Mouse (Mus musculus) kidney, embryonic 14.5 days (tissue): Measurements from ENCODE around the gene Adgrl3. TPM values are rescaled to one million over a fixed set of nuclear protein-coding genes. Genes with fewer than 3 reads are reported as not detected.
A peak's percentile ranks its signal among the peaks of the same experiment; 100 is the strongest.

Source experiments
- ATAC-seq: fragments of 200-750 bp; cut with Nextera tagmentation; 2 replicates; pipeline ENCODE4 v1.8.0; 2017; ENCODE audit warnings: moderate number of reproducible peaks, mild to moderate bottlenecking, moderate TSS enrichment, moderate library complexity; ENCODE audit not compliant: low FRiP score, low TSS enrichment
- H3K27ac ChIP-seq: fragments of 300-500 bp; sonication (generic); 2 replicates; pipeline ENCODE4 v1.5.1; 2014; ENCODE audit warnings: low read depth, mild to moderate bottlenecking, low read length, moderate library complexity, mixed read lengths
- H3K27me3 ChIP-seq: fragments of 300-500 bp; sonication (generic); 2 replicates; pipeline ENCODE4 v1.6.1; 2014; ENCODE audit warnings: mild to moderate bottlenecking, low read length; ENCODE audit not compliant: control insufficient read depth, insufficient read depth
- H3K36me3 ChIP-seq: fragments of 300-500 bp; sonication (generic); 2 replicates; pipeline ENCODE4 v1.6.1; 2014; ENCODE audit warnings: low read length, mixed read lengths; ENCODE audit not compliant: control insufficient read depth, insufficient read depth
- H3K4me1 ChIP-seq: fragments of 300-500 bp; sonication (generic); 2 replicates; pipeline ENCODE4 v1.6.1; 2014; ENCODE audit warnings: low read length, mixed read lengths; ENCODE audit not compliant: control insufficient read depth, insufficient read depth
- H3K4me2 ChIP-seq: fragments of 300-500 bp; sonication (generic); replicated peaks from 2 replicates; pipeline ENCODE4 v1.6.1; 2014; ENCODE audit warnings: low read depth, mild to moderate bottlenecking, low read length
- H3K4me3 ChIP-seq: fragments of 300-500 bp; sonication (generic); 2 replicates; pipeline ENCODE4 v1.5.1; 2014; ENCODE audit warnings: mild to moderate bottlenecking, low read length
- H3K9ac ChIP-seq: fragments of 300-500 bp; sonication (generic); 2 replicates; pipeline ENCODE4 v1.6.1; 2014; ENCODE audit warnings: low read depth, mild to moderate bottlenecking, low read length, moderate library complexity
- H3K9me3 ChIP-seq: fragments of 300-500 bp; sonication (generic); 2 replicates; pipeline ENCODE4 v1.6.1; 2016; ENCODE audit warnings: low read length; ENCODE audit not compliant: control insufficient read depth
- WGBS: fragments of 180-500 bp; shearing (Covaris S2); extraction: QIAGEN DNeasy Blood & Tissue Kit; methylation state at CpG from one replicate; pipeline ENCODE4 v1.1.7; 2014; 5-methylcytosine and 5-hydroxymethylcytosine counted together
- polyA plus RNA-seq: library from polyadenylated mRNA; unstranded; fragments of >200 nt; fragmentation: Nextera tagmentation; extraction: Ambion mirVana; gene quantifications from 2 replicates; pipeline ENCODE4 v1.2.1, GENCODE M21; 2014

Adgrl3 gene
- polyA plus RNA-seq, 1 experiment from 2014 or later = 28.2 TPM

DNA sequence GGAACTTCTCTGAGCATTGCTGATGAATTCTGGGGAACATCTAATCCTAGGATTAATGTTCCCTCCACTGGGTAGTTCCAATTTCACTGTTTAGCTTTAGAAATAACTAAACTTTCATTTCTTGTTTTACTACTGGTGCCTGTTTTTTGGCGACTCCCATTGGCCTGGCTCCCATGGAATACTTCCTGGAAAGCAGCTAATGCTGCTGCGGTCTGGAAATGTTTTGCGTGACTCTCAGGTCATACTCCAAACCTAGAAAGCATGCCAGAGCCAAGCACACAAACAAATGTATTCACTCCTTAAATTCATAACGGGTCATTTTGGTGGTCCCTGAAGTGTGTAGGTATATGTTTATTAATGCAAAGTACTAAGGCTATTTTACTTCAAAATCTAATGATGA is 666.9 kb downstream of the Adgrl3 start:
- no peak for ATAC-seq
- Histone ChIP-seq H3K4me3 (no peak overlapping the region), H3K9ac (no peak overlapping the region), H3K4me2 (no peak overlapping the region), H3K4me1 (no peaks in the 10 kb centered on the region), H3K27me3 (no peaks in the 10 kb centered on the region), H3K9me3 (no peaks in the 10 kb centered on the region), H3K27ac (no peak overlapping the region), H3K36me3 (no peaks in the 10 kb centered on the region)
- 80% methylated on average over 4 of the region's 4 CpGs for WGBS

DNA sequence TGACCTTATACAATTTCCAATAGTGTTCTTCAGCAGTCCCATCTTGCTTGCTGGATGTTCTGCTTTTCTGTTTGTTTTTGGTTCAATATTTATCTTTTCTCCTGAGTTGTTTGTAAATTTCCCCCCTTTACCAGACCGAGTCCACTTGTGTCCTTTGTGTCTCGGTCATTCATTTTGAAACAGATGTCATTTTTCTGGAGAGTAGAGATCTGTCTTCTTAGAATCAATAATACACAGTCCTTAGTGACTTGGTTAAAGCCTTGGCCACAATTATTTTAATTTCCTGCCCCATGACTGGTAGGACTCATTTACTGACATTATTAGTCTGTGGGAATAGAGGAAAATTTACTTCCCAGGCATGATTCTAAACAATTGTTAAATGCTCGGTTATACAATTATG is 709.7 kb downstream of the Adgrl3 start:
- no peak overlapping the region for H3K4me2 ChIP-seq
- no peak overlapping the region for H3K4me3 ChIP-seq
- H3K27ac ChIP-seq = no peak overlapping the region
- 82% methylated on average over 3 of the region's 3 CpGs for WGBS
- H3K9ac ChIP-seq = no peak overlapping the region
- H3K27me3 ChIP-seq = no peaks in the 10 kb centered on the region
- no peak for ATAC-seq
- H3K36me3 ChIP-seq = no peaks in the 10 kb centered on the region
- no peaks in the 10 kb centered on the region for H3K9me3 ChIP-seq
- H3K4me1 ChIP-seq = no peaks in the 10 kb centered on the region

DNA sequence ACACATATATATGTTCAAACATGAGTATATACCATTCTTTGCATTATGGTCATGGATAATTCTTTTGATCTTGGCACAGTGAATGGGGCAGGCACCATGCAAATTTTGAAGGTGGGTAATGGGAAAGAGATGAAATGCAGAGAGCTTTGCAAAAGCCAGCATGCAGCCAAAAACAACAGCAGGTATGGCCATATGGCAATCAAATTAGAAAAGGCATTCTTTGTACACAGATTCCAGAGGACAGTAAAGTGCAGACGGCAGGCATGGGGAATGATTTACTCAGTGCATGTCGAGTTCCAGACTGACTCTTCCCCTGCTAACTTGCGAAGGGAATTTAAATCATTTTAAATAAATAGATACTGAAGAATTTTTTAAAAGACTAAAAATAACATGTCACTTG is 716.1 kb downstream of the Adgrl3 start:
- no peak overlapping the region for H3K27ac ChIP-seq
- H3K9me3 ChIP-seq = no peaks in the 10 kb centered on the region
- H3K4me3 ChIP-seq = no peak overlapping the region
- H3K27me3 ChIP-seq = no peaks in the 10 kb centered on the region
- H3K36me3 ChIP-seq = no peaks in the 10 kb centered on the region
- WGBS = 37% methylated on average over 3 of the region's 3 CpGs
- H3K4me1 ChIP-seq = no peaks in the 10 kb centered on the region; the same call in 1 of the 2 replicates
- H3K4me2 ChIP-seq = no peak overlapping the region
- H3K9ac ChIP-seq = no peak overlapping the region
- ATAC-seq = no peak

DNA sequence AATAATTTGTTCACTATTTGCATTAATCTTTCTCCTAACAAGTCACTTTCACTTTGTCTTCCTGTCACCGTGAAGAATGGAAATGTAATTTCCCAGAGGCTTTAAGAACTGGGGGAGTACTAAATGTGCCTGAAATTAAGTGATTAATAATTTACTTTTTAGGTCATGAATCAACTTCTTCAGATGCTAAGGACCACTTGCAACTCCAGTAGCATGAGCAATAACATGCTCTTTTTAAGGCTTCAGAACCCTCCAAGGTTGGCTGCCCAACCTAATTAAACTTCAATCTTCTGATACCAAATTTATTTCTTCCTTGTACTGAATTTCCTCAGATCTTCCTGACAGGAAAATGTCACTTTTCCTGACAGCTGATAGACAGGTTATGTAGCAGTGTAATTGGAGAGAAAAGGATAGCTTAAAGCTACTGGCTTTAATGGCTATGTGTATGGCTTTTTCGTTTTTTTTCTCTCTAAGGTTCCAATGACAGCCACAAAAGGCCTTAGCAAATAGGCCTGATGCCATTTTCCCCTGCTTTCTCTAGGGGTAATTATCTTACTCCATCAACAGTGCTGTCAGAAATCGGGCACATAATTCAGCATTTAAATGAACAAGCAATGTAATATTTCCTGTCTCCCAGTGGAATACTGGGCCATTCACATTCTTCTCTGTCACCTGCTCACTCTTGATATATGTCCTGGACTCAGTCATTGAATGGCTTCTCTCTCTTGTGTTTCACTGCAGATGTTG is 718.5 kb downstream of the Adgrl3 start:
- Histone ChIP-seq H3K36me3 (no peaks in the 10 kb centered on the region), H3K4me3 (no peak overlapping the region), H3K27ac (no peak overlapping the region), H3K27me3 (no peaks in the 10 kb centered on the region), H3K9me3 (no peaks in the 10 kb centered on the region), H3K4me2 (no peak overlapping the region), H3K4me1 (no peaks in the 10 kb centered on the region; the same call in 1 of the 2 replicates), H3K9ac (no peak overlapping the region)
- ATAC-seq = peak; percentile 87; the same call in 1 of the 2 replicates
- 23% methylated on average over 3 of the region's 3 CpGs for WGBS

DNA sequence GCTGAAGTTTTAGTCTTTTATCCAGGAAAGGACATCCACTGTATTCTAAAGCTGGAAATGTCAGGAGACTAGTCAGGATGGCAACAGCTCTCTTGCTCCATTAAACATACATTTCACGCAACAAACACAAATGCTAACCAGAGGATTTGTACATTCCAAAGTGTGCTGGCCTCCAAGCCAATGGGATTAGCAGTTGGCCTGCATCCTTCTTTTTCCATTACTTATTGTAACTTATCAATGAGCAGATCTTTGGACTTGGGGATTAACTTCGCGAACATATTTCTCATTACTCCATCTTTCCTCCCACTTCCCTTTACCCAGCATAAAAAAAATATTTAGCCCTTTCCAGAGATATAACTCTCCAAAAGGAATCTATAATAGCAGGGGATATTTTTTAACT is 732.5 kb downstream of the Adgrl3 start:
- Histone ChIP-seq H3K27ac (no peak overlapping the region), H3K9me3 (no peaks in the 10 kb centered on the region), H3K27me3 (no peaks in the 10 kb centered on the region), H3K4me2 (no peak overlapping the region), H3K4me1 (no peaks in the 10 kb centered on the region), H3K4me3 (no peak overlapping the region), H3K36me3 (no peaks in the 10 kb centered on the region), H3K9ac (no peak overlapping the region)
- 90% methylated on average over 3 of the region's 3 CpGs for WGBS
- no peak for ATAC-seq

DNA sequence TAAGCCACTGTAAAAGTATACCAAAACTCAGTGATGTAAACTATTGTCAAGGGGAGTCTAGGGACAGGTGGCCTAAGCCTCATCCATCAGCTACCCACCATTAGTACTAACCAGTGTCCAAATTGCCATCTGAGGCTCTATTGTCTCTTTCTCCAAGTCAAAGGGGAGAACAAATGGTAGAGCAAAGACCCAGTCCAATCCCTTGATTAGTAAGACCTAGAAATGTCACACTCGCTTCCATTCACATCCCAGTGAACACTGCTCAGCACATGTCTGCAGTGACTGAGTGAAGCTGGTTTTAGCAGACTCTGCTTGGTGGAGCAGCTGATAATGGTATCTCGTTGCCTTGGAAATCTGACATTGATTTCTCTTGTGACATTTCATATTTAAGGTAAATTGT is 735.8 kb downstream of the Adgrl3 start:
- H3K4me2 ChIP-seq = no peak overlapping the region
- no peak overlapping the region for H3K27ac ChIP-seq
- ATAC-seq = no peak
- H3K9ac ChIP-seq = no peak overlapping the region
- H3K36me3 ChIP-seq = no peaks in the 10 kb centered on the region
- H3K9me3 ChIP-seq = no peaks in the 10 kb centered on the region
- WGBS = 81% methylated on average over 2 of the region's 2 CpGs
- H3K4me3 ChIP-seq = no peak overlapping the region
- H3K4me1 ChIP-seq = no peaks in the 10 kb centered on the region
- no peaks in the 10 kb centered on the region for H3K27me3 ChIP-seq

DNA sequence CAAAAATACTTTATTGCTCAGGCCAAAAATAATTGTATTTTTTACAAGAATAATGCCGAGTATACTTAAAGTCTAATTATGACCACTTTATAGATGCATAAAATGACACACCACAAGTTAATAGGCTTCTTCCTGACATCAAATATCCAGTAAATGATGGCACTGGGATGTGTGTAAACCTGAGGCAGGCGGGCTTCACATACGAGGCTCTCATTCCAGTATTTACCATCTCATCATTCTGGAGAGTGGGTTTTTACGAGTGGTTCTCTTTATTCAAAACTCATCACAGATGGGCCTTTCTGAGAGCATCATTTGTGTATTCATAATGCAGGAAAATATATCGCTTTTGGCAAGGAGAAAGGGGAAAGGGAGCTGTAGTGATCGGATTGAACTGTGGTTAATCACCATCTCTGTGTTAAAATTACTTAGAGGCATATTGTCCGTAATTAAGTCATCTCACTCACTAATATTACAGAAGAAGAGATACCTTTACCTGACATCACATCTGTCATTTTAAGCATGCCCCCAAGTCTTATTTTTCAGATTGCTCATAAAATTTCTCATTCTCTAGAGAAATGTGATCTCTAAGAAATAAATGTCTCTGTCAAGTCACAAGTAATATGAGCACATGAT is 737.3 kb downstream of the Adgrl3 start:
- Histone ChIP-seq H3K4me2 (no peak overlapping the region), H3K27ac (no peak overlapping the region), H3K9ac (no peak overlapping the region), H3K9me3 (no peaks in the 10 kb centered on the region), H3K36me3 (no peaks in the 10 kb centered on the region), H3K4me1 (no peaks in the 10 kb centered on the region), H3K4me3 (no peak overlapping the region), H3K27me3 (no peaks in the 10 kb centered on the region)
- WGBS = 81% methylated on average over 7 of the region's 7 CpGs
- ATAC-seq = no peak

DNA sequence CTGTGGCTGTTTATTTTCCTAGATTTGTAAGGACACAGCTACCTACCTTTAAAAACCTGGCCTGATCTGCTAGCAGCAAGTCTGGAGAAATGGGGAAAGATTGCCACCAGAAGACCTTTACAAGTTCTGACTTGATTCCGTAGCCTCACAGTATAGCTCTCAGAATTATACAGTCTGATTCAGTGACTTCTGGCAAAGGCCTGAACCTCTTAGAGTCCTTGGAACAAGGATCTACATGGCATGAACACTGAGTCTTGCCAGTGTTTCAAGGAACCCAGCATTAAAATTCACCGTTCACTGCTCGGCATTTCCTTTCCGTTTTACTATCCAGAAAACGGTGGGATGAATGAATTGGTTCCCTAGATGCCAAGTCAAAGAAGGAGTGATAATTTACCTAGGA is 756.3 kb downstream of the Adgrl3 start:
- ATAC-seq = no peak
- Histone ChIP-seq H3K4me3 (no peak overlapping the region), H3K27ac (no peak overlapping the region), H3K9ac (no peak overlapping the region), H3K9me3 (no peaks in the 10 kb centered on the region), H3K4me2 (no peak overlapping the region), H3K27me3 (no peaks in the 10 kb centered on the region), H3K4me1 (no peaks in the 10 kb centered on the region), H3K36me3 (no peaks in the 10 kb centered on the region)
- 77% methylated on average over 5 of the region's 5 CpGs for WGBS

DNA sequence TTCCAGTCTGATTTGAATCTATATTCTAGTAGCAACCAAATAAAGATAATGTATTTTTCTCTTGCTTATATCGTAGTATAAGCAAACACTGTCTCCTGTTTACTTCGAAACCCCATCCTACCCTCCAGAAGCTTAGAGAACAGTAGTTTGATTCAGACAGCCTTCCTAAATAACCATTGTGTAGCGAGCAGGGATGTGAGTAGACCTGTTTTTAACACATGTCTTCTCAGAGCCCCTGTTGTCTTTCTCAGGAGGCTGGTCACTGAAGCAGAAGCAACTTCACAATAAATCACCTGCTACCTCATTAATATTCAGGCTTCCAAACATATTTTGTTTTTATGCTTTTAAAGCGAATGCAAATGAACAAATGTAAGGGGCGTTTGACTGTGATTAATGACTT is 756.8 kb downstream of the Adgrl3 start:
- Histone ChIP-seq H3K4me2 (no peak overlapping the region), H3K36me3 (no peaks in the 10 kb centered on the region), H3K27me3 (no peaks in the 10 kb centered on the region), H3K9me3 (no peaks in the 10 kb centered on the region), H3K9ac (no peak overlapping the region), H3K4me3 (no peak overlapping the region), H3K27ac (no peak overlapping the region), H3K4me1 (no peaks in the 10 kb centered on the region)
- ATAC-seq = no peak
- WGBS = 62% methylated on average over 5 of the region's 5 CpGs
